ENCODE assay signal across 30 mouse cellular contexts in genomic region chr13:109362340-109362739, GRCm38 (mm10).
DNase-seq lines count a peak whose midpoint lies in the region; ATAC-seq lines count a peak whose summit lies in the region.
"Had no signal": no experiment of that assay in that cellular context is flagged by ENCODE, and none has a peak within 500 bp of the region (broad histone marks: within the 10 kb centered on the region; RNA-seq: fewer than 3 reads in every experiment).

No protein-coding gene starts in this region.

- ATAC-seq in midbrain, embryonic 14.5 days (ENCODE audit: low FRiP score, low TSS enrichment) = no peak
- no peak for ATAC-seq in midbrain, embryonic 16.5 days
- ATAC-seq: midbrain, embryonic 13.5 days; Patski had no signal

- peak; percentile 55 for DNase-seq in cerebellum, adult 9-10 months
- DNase-seq in cerebellum, postnatal 36 days = no peak
- DNase-seq in heart, adult 11 months = peak; percentile 15
- DNase-seq in heart, adult 9 months (ENCODE audit: low spot score in 2 of 2) = no peak
- peak; percentile 26 for DNase-seq in midbrain, embryonic 14.5 days
- DNase-seq in telencephalon, adult 2 months (ENCODE audit: low read depth, low spot score) = peak; percentile 39
- DNase-seq: adrenal gland, postnatal 10 days; gastrocnemius, adult 2 months; gastrocnemius, postnatal 36 days; heart, adult 2 months; heart, postnatal 10 days; kidney, adult 18-20 months; kidney, postnatal 25 days; lung, postnatal 36 days; right cerebral cortex, postnatal 4 days; thymus, adult 2 months; thymus, postnatal 4 days had no signal

- H3K36me3 ChIP-seq in midbrain, embryonic 14.5 days (ENCODE audit: control insufficient read depth, insufficient read depth, low read length) = no peaks in the 10 kb centered on the region
- H3K36me3 ChIP-seq in midbrain, embryonic 16.5 days (ENCODE audit: control insufficient read depth, insufficient read depth, low read length) = no peaks in the 10 kb centered on the region
- H3K36me3 ChIP-seq: embryonic facial prominence, embryonic 13.5 days; G1E; heart, embryonic 13.5 days; hindbrain, embryonic 15.5 days; kidney, embryonic 15.5 days; limb, embryonic 12.5 days; liver, embryonic 15.5 days; midbrain, embryonic 13.5 days had no signal

- no peak overlapping the region for H3K4me2 ChIP-seq in midbrain, embryonic 14.5 days (ENCODE audit: low read length)
- no peak overlapping the region for H3K4me2 ChIP-seq in midbrain, embryonic 16.5 days (ENCODE audit: low read length)
- H3K4me2 ChIP-seq: embryonic facial prominence, embryonic 13.5 days; heart, embryonic 13.5 days; hindbrain, embryonic 15.5 days; kidney, embryonic 15.5 days; limb, embryonic 12.5 days; liver, embryonic 15.5 days; midbrain, embryonic 13.5 days had no signal

- 83% methylated on average over 6 of the region's 6 CpGs for WGBS in midbrain, embryonic 14.5 days
- WGBS in midbrain, embryonic 16.5 days = 82% methylated on average over 6 of the region's 6 CpGs

- H3K4me1 ChIP-seq in midbrain, embryonic 14.5 days (ENCODE audit: control insufficient read depth, insufficient read depth, low read length) = no peaks in the 10 kb centered on the region
- no peaks in the 10 kb centered on the region for H3K4me1 ChIP-seq in midbrain, embryonic 16.5 days (ENCODE audit: control insufficient read depth, insufficient read depth, low read length)
- H3K4me1 ChIP-seq: embryonic facial prominence, embryonic 13.5 days; hindbrain, embryonic 15.5 days; kidney, embryonic 15.5 days; limb, embryonic 12.5 days; liver, embryonic 15.5 days; megakaryocyte, embryonic 14.5 days; midbrain, embryonic 13.5 days had no signal

- H3K9ac ChIP-seq in midbrain, embryonic 14.5 days (replicated peaks; ENCODE audit: low read length) = no peak overlapping the region
- H3K9ac ChIP-seq in midbrain, embryonic 16.5 days (ENCODE audit: low read depth, low read length) = no peak overlapping the region
- H3K9ac ChIP-seq: embryonic facial prominence, embryonic 13.5 days; heart, embryonic 13.5 days; hindbrain, embryonic 15.5 days; kidney, embryonic 15.5 days; limb, embryonic 12.5 days; liver, embryonic 15.5 days; midbrain, embryonic 13.5 days had no signal

- H3K9me3 ChIP-seq in midbrain, embryonic 14.5 days (ENCODE audit: control insufficient read depth, low read length) = no peaks in the 10 kb centered on the region
- no peaks in the 10 kb centered on the region for H3K9me3 ChIP-seq in midbrain, embryonic 16.5 days (replicated peaks; ENCODE audit: control insufficient read depth, low read length, poor library complexity, severe bottlenecking)
- H3K9me3 ChIP-seq: embryonic facial prominence, embryonic 13.5 days; G1E; heart, embryonic 13.5 days; hindbrain, embryonic 15.5 days; kidney, embryonic 15.5 days; limb, embryonic 12.5 days; liver, embryonic 15.5 days; megakaryocyte, embryonic 14.5 days; midbrain, embryonic 13.5 days had no signal

- no peak overlapping the region for H3K4me3 ChIP-seq in midbrain, embryonic 14.5 days (replicated peaks; ENCODE audit: low read depth, low read length)
- no peak overlapping the region for H3K4me3 ChIP-seq in midbrain, embryonic 16.5 days (ENCODE audit: low read depth, low read length)
- H3K4me3 ChIP-seq: embryonic facial prominence, embryonic 13.5 days; gastrocnemius, adult 2 months; heart, adult 2 months; heart, embryonic 13.5 days; hindbrain, embryonic 15.5 days; kidney, embryonic 15.5 days; layer of hippocampus, adult 2 months; limb, embryonic 12.5 days; liver, embryonic 15.5 days; megakaryocyte, embryonic 14.5 days; midbrain, embryonic 13.5 days had no signal

- no peaks in the 10 kb centered on the region for H3K27me3 ChIP-seq in midbrain, embryonic 14.5 days (ENCODE audit: control insufficient read depth, insufficient read depth, low read length)
- no peaks in the 10 kb centered on the region for H3K27me3 ChIP-seq in midbrain, embryonic 16.5 days (ENCODE audit: control insufficient read depth, insufficient read depth, low read depth, low read length)
- H3K27me3 ChIP-seq: embryonic facial prominence, embryonic 13.5 days; heart, embryonic 13.5 days; hindbrain, embryonic 15.5 days; kidney, embryonic 15.5 days; limb, embryonic 12.5 days; liver, embryonic 15.5 days; megakaryocyte, embryonic 14.5 days; midbrain, embryonic 13.5 days had no signal

- H3K27ac ChIP-seq in midbrain, embryonic 14.5 days (replicated peaks; ENCODE audit: low read depth, low read length) = no peak overlapping the region
- H3K27ac ChIP-seq in midbrain, embryonic 16.5 days (ENCODE audit: low read length) = no peak overlapping the region
- H3K27ac ChIP-seq: embryonic facial prominence, embryonic 13.5 days; heart, adult 2 months; heart, embryonic 13.5 days; hindbrain, embryonic 15.5 days; kidney, embryonic 15.5 days; layer of hippocampus, adult 2 months; limb, embryonic 12.5 days; liver, embryonic 15.5 days; midbrain, embryonic 13.5 days; stomach, postnatal 0 days had no signal

Comparison
In these comparisons a context has a peak if more than half of its experiments do, and no peak if none do; other contexts are left out.
1. DNase-seq: peak in cerebellum, adult 9-10 months (single experiment), heart, adult 11 months (single experiment), midbrain, embryonic 14.5 days (single experiment) and telencephalon, adult 2 months (single experiment); none in cerebellum, postnatal 36 days (0 of 2) and heart, adult 9 months (0 of 2).